Mouse (Mus musculus): ENCODE measurements around the gene Ttll9. TPM values are rescaled to one million over a fixed set of nuclear protein-coding genes. Genes with fewer than 3 reads are reported as not detected.

Ttll9 gene
- 0.07 and 0.18 TPM in 2 replicates for polyA plus RNA-seq (2012; rRNA removed)

GRCm38 (mm10) chr2:152962091-152962793 lies at the start of gene Ttll9:
Gene Ttll9, plus strand, starts transcription at chr2:152962485.

GRCm38 (mm10) chr2:152933048-152933447 lies 29.2 kb upstream of the Ttll9 start, which contains the start of gene Foxs1:
Gene Foxs1, minus strand, starts transcription at chr2:152933208.

GRCm38 (mm10) chr2:152951065-152951849 lies 11.0 kb upstream of the Ttll9 start, which contains the start of gene Dusp15:
Gene Dusp15, minus strand, starts transcription at chr2:152951698.

GRCm38 (mm10) chr2:153014758-153015593 lies 52.7 kb downstream of the Ttll9 start, which contains the start of gene Pdrg1:
Gene Pdrg1, minus strand, starts transcription at chr2:153015427.

GRCm38 (mm10) chr2:153031126-153032082 lies 69.1 kb downstream of the Ttll9 start, which contains the start of gene Xkr7:
Gene Xkr7, plus strand, starts transcription at chr2:153031852.

Other genes starting within 250 kb of the Ttll9 start
- gene Id1, start 226.2 kb upstream of the Ttll9 start, polyA plus RNA-seq (2012; rRNA removed): 51.1 and 55.1 TPM in 2 replicates
- gene Cox4i2, start 208.3 kb upstream of the Ttll9 start, polyA plus RNA-seq (2012; rRNA removed): 0.78 and 0.91 TPM in 2 replicates
- gene Bcl2l1, start 130.8 kb upstream of the Ttll9 start, polyA plus RNA-seq (2012; rRNA removed): 54.2 and 57.5 TPM in 2 replicates
- 21.1 and 23.6 TPM in 2 replicates for gene Tpx2, start 114.5 kb upstream of the Ttll9 start, polyA plus RNA-seq (2012; rRNA removed)
- gene Mylk2, start 51.1 kb upstream of the Ttll9 start, polyA plus RNA-seq (2012; rRNA removed): 0.01 TPM in 1 of 2 replicates, not detected in the other
- gene Foxs1, start 29.3 kb upstream of the Ttll9 start, polyA plus RNA-seq (2012; rRNA removed): 0.48 and 0.83 TPM in 2 replicates
- gene Dusp15, start 10.8 kb upstream of the Ttll9 start, polyA plus RNA-seq (2012; rRNA removed): not detected in 2 replicates
- 24.3 and 26.5 TPM in 2 replicates for gene Pdrg1, start 52.9 kb downstream of the Ttll9 start, polyA plus RNA-seq (2012; rRNA removed)
- not detected in 2 replicates for gene Xkr7, start 69.4 kb downstream of the Ttll9 start, polyA plus RNA-seq (2012; rRNA removed)
- gene Ccm2l, start 103.5 kb downstream of the Ttll9 start, polyA plus RNA-seq (2012; rRNA removed): 3.6 and 4.5 TPM in 2 replicates
- gene Hck, start 146.0 kb downstream of the Ttll9 start, polyA plus RNA-seq (2012; rRNA removed): 17.5 and 18.7 TPM in 2 replicates
- 15.3 and 18.3 TPM in 2 replicates for gene Tm9sf4, start 198.8 kb downstream of the Ttll9 start, polyA plus RNA-seq (2012; rRNA removed)